Mouse (Mus musculus) stomach, embryonic 15.5 days (tissue): ENCODE measurements at regions not wholly inside any gene's neighbourhood (a gene's known extent, or its start where the extent isn't known, plus 50 kb on each side); places are given as distances from the start of the nearest gene placed in this dataset.
A peak's percentile ranks its signal among the peaks of the same experiment; 100 is the strongest.

Experiments used
- ATAC-seq: fragments of 200-750 bp; cut with Nextera tagmentation; 2 replicates; pipeline ENCODE4 v1.8.0; 2017; ENCODE audit warnings: low read depth, moderate number of reproducible peaks, moderate TSS enrichment; ENCODE audit not compliant: insufficient read depth, low FRiP score
- H3K27ac ChIP-seq: fragments of 300-500 bp; sonication (generic); 2 replicates; pipeline ENCODE4 v1.5.1; 2015; ENCODE audit warnings: mild to moderate bottlenecking, inconsistent platforms
- H3K27me3 ChIP-seq: fragments of 300-500 bp; sonication (generic); replicated peaks from 2 replicates; pipeline ENCODE4 v1.6.1; 2015; ENCODE audit warnings: inconsistent platforms
- H3K36me3 ChIP-seq: fragments of 300-500 bp; sonication (generic); 2 replicates; pipeline ENCODE4 v1.6.1; 2015; ENCODE audit warnings: inconsistent platforms
- H3K4me1 ChIP-seq: fragments of 300-500 bp; sonication (generic); 2 replicates; pipeline ENCODE4 v1.6.1; 2015; ENCODE audit warnings: inconsistent platforms
- H3K4me2 ChIP-seq: fragments of 300-500 bp; sonication (generic); 2 replicates; pipeline ENCODE4 v1.6.1; 2015; ENCODE audit warnings: mild to moderate bottlenecking, inconsistent platforms
- H3K4me3 ChIP-seq: fragments of 300-500 bp; sonication (generic); replicated peaks from 2 replicates; pipeline ENCODE4 v1.5.1; 2015; ENCODE audit warnings: inconsistent platforms
- H3K9ac ChIP-seq: fragments of 300-500 bp; sonication (generic); 2 replicates; pipeline ENCODE4 v1.6.1; 2015; ENCODE audit warnings: inconsistent platforms
- H3K9me3 ChIP-seq: fragments of 300-500 bp; sonication (generic); 2 replicates; pipeline ENCODE4 v1.6.1; 2016; ENCODE audit warnings: inconsistent platforms
- WGBS: fragments of 180-500 bp; shearing (Covaris S2); methylation state at CpG from one replicate; pipeline ENCODE4 v1.1.7; 2015; 5-methylcytosine and 5-hydroxymethylcytosine counted together

GRCm38 (mm10) chr17:15208030-15208807 is 166.9 kb upstream of the Gm3448 start:
- Histone ChIP-seq H3K27ac (peak overlapping the region; percentile 16; the same call in 1 of the 2 replicates), H3K9me3 (no peaks in the 10 kb centered on the region), H3K4me1 (peaks cover 10% of the 10 kb centered on the region; the same call in 1 of the 2 replicates), H3K4me3 (peak overlapping the region; percentile 27), H3K9ac (no peak overlapping the region), H3K4me2 (peak overlapping the region; percentile 47), H3K36me3 (no peaks in the 10 kb centered on the region), H3K27me3 (no peaks in the 10 kb centered on the region)
- WGBS, result 11% methylated on average over 19 of the region's 19 CpGs
- ATAC-seq, result peak; percentile 48

- ATAC-seq, result no peak
- Histone ChIP-seq H3K27ac (no peak overlapping the region; the same call in 1 of the 2 replicates), H3K4me2 (peak overlapping the region; percentile 47), H3K4me1 (peaks cover 10% of the 10 kb centered on the region; the same call in 1 of the 2 replicates), H3K9ac (no peak overlapping the region), H3K36me3 (no peaks in the 10 kb centered on the region), H3K4me3 (no peak overlapping the region), H3K9me3 (no peaks in the 10 kb centered on the region), H3K27me3 (no peaks in the 10 kb centered on the region)
- WGBS, result 39% methylated on average over 24 of the region's 24 CpGs
These were observed 166.1 kb upstream of the Gm3448 start for GRCm38 (mm10) chr17:15207182-15208029.

GRCm38 (mm10) chr17:15205799-15206198 is 164.5 kb upstream of the Gm3448 start:
- H3K27me3 ChIP-seq, result peaks cover 3% of the 10 kb centered on the region; the same call in 1 of the 2 replicates
- no peaks in the 10 kb centered on the region for H3K9me3 ChIP-seq
- no peak overlapping the region for H3K27ac ChIP-seq
- ATAC-seq, result no peak
- H3K4me2 ChIP-seq, result no peak overlapping the region
- H3K36me3 ChIP-seq, result no peaks in the 10 kb centered on the region
- no peak overlapping the region for H3K9ac ChIP-seq
- peaks cover 10% of the 10 kb centered on the region; the same call in 1 of the 2 replicates for H3K4me1 ChIP-seq
- no peak overlapping the region for H3K4me3 ChIP-seq
- 73% methylated on average over 4 of the region's 4 CpGs for WGBS

DNA sequence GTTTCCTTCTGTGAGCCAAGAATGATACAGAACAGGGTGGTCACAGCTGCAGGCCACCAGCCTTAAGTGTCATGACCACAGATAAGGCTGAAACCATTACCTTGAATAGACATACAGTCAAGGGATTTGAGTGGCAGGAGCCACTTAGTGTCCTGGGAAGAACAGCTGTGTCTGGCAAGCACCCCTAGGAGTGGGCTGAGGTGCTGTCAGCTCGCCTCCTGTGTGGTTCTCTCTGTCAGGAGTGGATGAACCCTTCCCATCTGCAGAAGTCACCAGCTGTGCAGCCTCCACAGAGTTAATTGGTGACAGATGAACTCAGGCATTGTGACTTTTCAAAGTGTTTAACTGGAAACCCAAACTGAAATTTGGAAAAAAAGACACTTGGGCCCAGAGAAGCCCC is 163.2 kb upstream of the Gm3448 start:
- WGBS, result 57% methylated on average over 1 of the region's 1 CpGs
- ATAC-seq, result no peak
- H3K4me2 ChIP-seq, result no peak overlapping the region
- H3K4me3 ChIP-seq, result no peak overlapping the region
- peaks cover 10% of the 10 kb centered on the region; the same call in 1 of the 2 replicates for H3K4me1 ChIP-seq
- no peaks in the 10 kb centered on the region for H3K36me3 ChIP-seq
- no peaks in the 10 kb centered on the region for H3K9me3 ChIP-seq
- H3K27me3 ChIP-seq, result peaks cover 3% of the 10 kb centered on the region; the same call in 1 of the 2 replicates
- H3K27ac ChIP-seq, result no peak overlapping the region
- H3K9ac ChIP-seq, result no peak overlapping the region

- WGBS, result 67% methylated on average over 3 of the region's 3 CpGs
- ATAC-seq, result no peak
- H3K9me3 ChIP-seq, result no peaks in the 10 kb centered on the region
- no peak overlapping the region for H3K4me2 ChIP-seq
- H3K27ac ChIP-seq, result no peak overlapping the region
- H3K36me3 ChIP-seq, result no peaks in the 10 kb centered on the region
- H3K4me3 ChIP-seq, result no peak overlapping the region
- H3K4me1 ChIP-seq, result peaks cover 11% of the 10 kb centered on the region; the same call in 1 of the 2 replicates
- peaks cover 3% of the 10 kb centered on the region for H3K27me3 ChIP-seq
- no peak overlapping the region for H3K9ac ChIP-seq
These were observed 157.9 kb upstream of the Gm3448 start for GRCm38 (mm10) chr17:15199235-15199634.

DNA sequence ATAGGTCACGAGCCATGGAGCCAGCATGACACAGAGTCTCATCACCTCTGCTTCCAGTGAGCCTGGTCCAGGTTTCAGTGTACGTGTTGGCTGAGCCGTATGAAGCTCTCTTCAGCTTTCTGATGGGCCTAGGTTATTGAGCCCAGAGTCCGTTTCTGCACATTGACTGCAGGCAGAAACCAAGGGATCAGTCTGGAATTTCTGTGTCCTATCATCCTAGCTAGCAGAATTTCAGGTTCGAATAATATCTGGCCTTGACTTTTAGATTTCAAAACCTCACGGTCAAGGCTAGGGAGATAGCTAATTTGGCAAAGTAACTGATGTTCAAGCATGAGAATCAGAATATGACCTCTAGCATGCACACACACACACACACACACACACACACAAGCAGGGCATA is 156.0 kb upstream of the Gm3448 start:
- no peak overlapping the region for H3K27ac ChIP-seq
- H3K9me3 ChIP-seq, result no peaks in the 10 kb centered on the region
- no peak overlapping the region for H3K4me2 ChIP-seq
- H3K36me3 ChIP-seq, result no peaks in the 10 kb centered on the region
- H3K27me3 ChIP-seq, result peaks cover 3% of the 10 kb centered on the region
- no peak overlapping the region for H3K9ac ChIP-seq
- H3K4me1 ChIP-seq, result peaks cover 20% of the 10 kb centered on the region; the same call in 1 of the 2 replicates
- H3K4me3 ChIP-seq, result no peak overlapping the region
- no peak for ATAC-seq
- WGBS, result 84% methylated on average over 6 of the region's 6 CpGs

- 83% methylated on average over 2 of the region's 2 CpGs for WGBS
- ATAC-seq, result no peak
- Histone ChIP-seq H3K4me3 (no peak overlapping the region), H3K36me3 (no peaks in the 10 kb centered on the region), H3K27ac (no peak overlapping the region), H3K9ac (no peak overlapping the region), H3K4me1 (peaks cover 20% of the 10 kb centered on the region; the same call in 1 of the 2 replicates), H3K27me3 (no peaks in the 10 kb centered on the region; the same call in 1 of the 2 replicates), H3K9me3 (no peaks in the 10 kb centered on the region), H3K4me2 (no peak overlapping the region)
These were observed 154.5 kb upstream of the Gm3448 start for GRCm38 (mm10) chr17:15195819-15196218.

GRCm38 (mm10) chr17:15194894-15195461 is 153.6 kb upstream of the Gm3448 start:
- Histone ChIP-seq H3K9me3 (no peaks in the 10 kb centered on the region), H3K4me1 (peaks cover 20% of the 10 kb centered on the region; the same call in 1 of the 2 replicates), H3K27me3 (no peaks in the 10 kb centered on the region; the same call in 1 of the 2 replicates), H3K9ac (no peak overlapping the region), H3K4me3 (no peak overlapping the region), H3K4me2 (no peak overlapping the region), H3K27ac (peak overlapping the region; percentile 44; the same call in 1 of the 2 replicates), H3K36me3 (no peaks in the 10 kb centered on the region)
- WGBS, result 17% methylated on average over 7 of the region's 7 CpGs
- 0 out of 2 replicates have a peak, but pooled peaks have one; percentile 4 for ATAC-seq

DNA sequence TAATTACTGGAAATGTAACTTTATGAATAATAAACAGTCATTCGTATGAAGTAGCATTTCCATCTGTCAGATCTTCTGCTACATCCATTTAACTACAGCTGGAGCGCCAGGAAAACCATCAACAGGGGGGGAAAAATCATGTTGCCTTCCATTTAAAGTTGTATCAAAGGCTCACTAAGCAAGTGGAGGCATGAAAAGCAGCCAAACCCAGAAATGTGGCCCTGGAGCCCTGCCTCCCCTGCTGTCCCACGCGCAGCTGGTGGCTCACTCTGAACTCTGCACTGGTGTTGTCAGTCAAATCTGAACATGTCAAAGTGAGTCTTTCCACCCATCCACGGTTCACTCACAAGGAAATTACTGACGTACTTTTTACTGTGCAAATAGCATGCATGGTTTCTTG is 152.5 kb upstream of the Gm3448 start:
- no peaks in the 10 kb centered on the region for H3K9me3 ChIP-seq
- H3K27me3 ChIP-seq, result no peaks in the 10 kb centered on the region; the same call in 1 of the 2 replicates
- H3K9ac ChIP-seq, result no peak overlapping the region
- no peak overlapping the region for H3K4me3 ChIP-seq
- H3K27ac ChIP-seq, result peak overlapping the region; percentile 41; the same call in 1 of the 2 replicates
- H3K36me3 ChIP-seq, result no peaks in the 10 kb centered on the region
- peaks cover 20% of the 10 kb centered on the region; the same call in 1 of the 2 replicates for H3K4me1 ChIP-seq
- no peak overlapping the region for H3K4me2 ChIP-seq
- 58% methylated on average over 6 of the region's 6 CpGs for WGBS
- no peak for ATAC-seq

GRCm38 (mm10) chr17:15192840-15193239 is 151.5 kb upstream of the Gm3448 start:
- Histone ChIP-seq H3K9ac (no peak overlapping the region), H3K36me3 (no peaks in the 10 kb centered on the region), H3K4me3 (no peak overlapping the region), H3K4me1 (peaks cover 20% of the 10 kb centered on the region; the same call in 1 of the 2 replicates), H3K27me3 (no peaks in the 10 kb centered on the region; the same call in 1 of the 2 replicates), H3K9me3 (no peaks in the 10 kb centered on the region), H3K4me2 (peak overlapping the region; percentile 3; the same call in 1 of the 2 replicates), H3K27ac (peak overlapping the region; percentile 41; the same call in 1 of the 2 replicates)
- WGBS, result 18% methylated on average over 7 of the region's 7 CpGs
- peak; percentile 57 for ATAC-seq

DNA sequence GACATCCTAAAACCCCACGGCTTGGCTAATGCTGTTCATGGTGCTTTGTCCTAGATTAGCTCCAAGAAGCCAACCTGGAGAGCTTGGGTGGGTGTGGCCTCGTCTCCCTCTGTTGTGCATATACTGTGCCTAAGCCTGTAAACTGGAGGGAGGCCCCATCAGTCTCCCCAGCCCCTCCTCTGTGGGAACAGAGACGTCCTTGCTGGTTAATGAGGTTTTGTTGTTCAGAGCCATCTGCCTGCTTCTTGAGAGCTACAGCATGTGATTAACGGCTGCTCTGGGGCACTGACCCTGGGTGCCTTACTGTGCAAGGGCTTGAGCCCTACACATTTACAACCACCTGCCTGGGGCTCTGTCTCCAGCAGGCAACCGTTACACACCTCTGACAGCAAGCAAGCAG is 143.9 kb upstream of the Gm3448 start:
- Histone ChIP-seq H3K4me3 (no peak overlapping the region), H3K36me3 (no peaks in the 10 kb centered on the region), H3K4me1 (no peaks in the 10 kb centered on the region), H3K9me3 (no peaks in the 10 kb centered on the region), H3K27me3 (no peaks in the 10 kb centered on the region), H3K4me2 (no peak overlapping the region), H3K27ac (no peak overlapping the region), H3K9ac (no peak overlapping the region)
- WGBS, result 10% methylated on average over 5 of the region's 5 CpGs
- peak; percentile 40; the same call in 1 of the 2 replicates for ATAC-seq
